Mouse (Mus musculus) MEL (cell line): ENCODE results near the gene Fbxo7.

Source experiments
- ELF1 ChIP-seq: IDR thresholded peaks from 2 replicates; pipeline ENCODE4 v1.6.1; 2014; ENCODE audit warnings: low read depth, mild to moderate bottlenecking, inconsistent platforms, low read length, improper control_type of control experiment, moderate library complexity
- EP300 ChIP-seq, 2 experiments: IDR thresholded peaks; 2 replicates each; pipeline ENCODE4 v1.6.1; 2011; ENCODE audit warnings: improper control_type of control experiment in 2 of 2, low read length in 2 of 2, low read depth in 1 of 2, mild to moderate bottlenecking in 1 of 2
- SIN3A ChIP-seq: IDR thresholded peaks from 2 replicates; pipeline ENCODE4 v1.6.1; 2012; ENCODE audit warnings: low read length, improper control_type of control experiment, inconsistent platforms

- no peak for TF ChIP-seq ELF1
- TF ChIP-seq EP300 (IDR thresholded peaks at IDR 0.05; ENCODE audit: low read depth in 1 of 2, low read length in 2 of 2): no peak
- TF ChIP-seq SIN3A: no peak
These were observed 394 bp upstream of the Fbxo7 start for GRCm38 (mm10) chr10:86021408-86021748.
